Mouse (Mus musculus) macrophage (primary cell): ENCODE data around the gene Nrarp. TPM values are rescaled to one million over a fixed set of nuclear protein-coding genes. Genes with fewer than 3 reads are reported as not detected.

Experiments
- H3K27ac ChIP-seq: fragments of 350-480 bp; formaldehyde crosslinking; 2 replicates; pipeline ENCODE4 v1.9.0; 2021
- H3K36me3 ChIP-seq: fragments of 350-480 bp; formaldehyde crosslinking; 2 replicates; pipeline ENCODE4 v1.9.0; 2021; ENCODE audit errors: inconsistent target
- H3K4me3 ChIP-seq: fragments of 350-480 bp; formaldehyde crosslinking; 2 replicates; pipeline ENCODE4 v1.9.0; 2021; ENCODE audit errors: inconsistent target
- H3K79me2 ChIP-seq: fragments of 350-480 bp; formaldehyde crosslinking; 2 replicates; pipeline ENCODE4 v1.9.0; 2021; ENCODE audit errors: inconsistent target
- WGBS: methylation state at CpG from one replicate; pipeline ENCODE4 v1.1.7; 2026; ENCODE audit warnings: inconsistent platforms; ENCODE audit not compliant: missing documents; 5-methylcytosine and 5-hydroxymethylcytosine counted together
- polyA plus RNA-seq: library from polyadenylated mRNA; stranded (reverse); fragments of 250-400 nt; gene quantifications from 3 replicates; pipeline ENCODE4 v1.2.4, GENCODE M21; 2018; ENCODE audit warnings: inconsistent platforms

Nrarp gene
- polyA plus RNA-seq, 1 experiment from 2014 or later = not detected

- H3K79me2 ChIP-seq = no peaks in the 10 kb centered on the region
- no peak overlapping the region for H3K27ac ChIP-seq
- no peaks in the 10 kb centered on the region for H3K36me3 ChIP-seq
- H3K4me3 ChIP-seq = no peak overlapping the region
- under 1% methylated on average over 83 of the region's 100 CpGs for WGBS
These were observed 674 bp downstream of the Nrarp start for GRCm38 (mm10) chr2:25180973-25181890.

GRCm38 (mm10) chr2:25181891-25182397 is 1.4 kb downstream of the Nrarp start:
- H3K79me2 ChIP-seq = no peaks in the 10 kb centered on the region
- H3K4me3 ChIP-seq = no peak overlapping the region
- no peaks in the 10 kb centered on the region for H3K36me3 ChIP-seq
- H3K27ac ChIP-seq = no peak overlapping the region
- 7% methylated on average over 16 of the region's 17 CpGs for WGBS

- WGBS = 63% methylated on average over 6 of the region's 6 CpGs
- no peak overlapping the region for H3K4me3 ChIP-seq
- H3K36me3 ChIP-seq = no peaks in the 10 kb centered on the region
- no peaks in the 10 kb centered on the region for H3K79me2 ChIP-seq
- H3K27ac ChIP-seq = no peak overlapping the region
These were observed 2.1 kb downstream of the Nrarp start for GRCm38 (mm10) chr2:25182664-25183063.

GRCm38 (mm10) chr2:25183336-25183735 is 2.8 kb downstream of the Nrarp start:
- 62% methylated on average over 2 of the region's 2 CpGs for WGBS
- no peak overlapping the region for H3K4me3 ChIP-seq

DNA sequence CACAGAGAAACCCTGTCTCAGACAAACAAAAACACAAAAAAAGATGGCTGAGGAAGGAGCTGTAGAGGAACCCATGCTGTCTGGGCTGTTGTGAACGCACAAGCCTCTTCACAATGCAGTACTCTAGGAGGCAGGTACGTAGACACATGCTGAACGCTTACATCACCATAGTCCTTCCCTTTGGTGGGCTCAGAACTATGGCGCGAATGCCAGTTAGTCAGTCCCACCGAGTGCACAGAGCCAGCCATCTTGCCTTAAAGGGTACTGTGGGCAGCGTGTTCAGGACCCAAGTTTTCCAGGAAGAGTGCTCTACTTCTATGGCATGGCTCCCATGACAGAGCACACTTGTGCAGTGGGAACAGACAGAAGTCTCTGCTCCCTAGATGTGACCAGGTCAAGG is 3.9 kb downstream of the Nrarp start:
- H3K4me3 ChIP-seq = no peak overlapping the region
- no peaks in the 10 kb centered on the region for H3K79me2 ChIP-seq
- H3K36me3 ChIP-seq = no peaks in the 10 kb centered on the region
- H3K27ac ChIP-seq = no peak overlapping the region
- 94% methylated on average over 5 of the region's 7 CpGs for WGBS

More at GRCm38 (mm10) chr2:25183336-25183735, 2.8 kb downstream of the Nrarp start:
- H3K27ac ChIP-seq = no peak overlapping the region
- H3K79me2 ChIP-seq = no peaks in the 10 kb centered on the region
- H3K36me3 ChIP-seq = no peaks in the 10 kb centered on the region

- Histone ChIP-seq H3K36me3 (no peaks in the 10 kb centered on the region), H3K4me3 (no peak overlapping the region), H3K27ac (no peak overlapping the region), H3K79me2 (no peaks in the 10 kb centered on the region)
- 6% methylated on average over 63 of the region's 64 CpGs for WGBS
These were observed 5.3 kb downstream of the Nrarp start for GRCm38 (mm10) chr2:25185625-25186574.

DNA sequence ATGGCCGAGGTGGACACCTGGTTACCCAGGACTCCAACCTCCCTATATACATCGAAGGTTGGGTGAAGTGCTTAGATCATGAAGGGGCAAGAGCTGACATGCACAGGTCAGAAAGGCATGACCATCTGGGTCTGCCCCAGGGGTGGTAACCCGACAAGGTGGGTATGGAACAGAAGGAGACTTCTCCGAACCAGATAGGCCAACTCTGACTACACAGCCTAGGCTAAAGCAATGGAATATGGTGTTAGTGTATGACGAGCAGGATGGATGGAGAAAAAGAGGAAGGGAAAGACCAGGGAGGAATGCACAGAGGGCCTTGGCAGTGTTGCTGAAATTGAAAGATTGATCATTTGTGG is 6.0 kb downstream of the Nrarp start:
- Histone ChIP-seq H3K27ac (no peak overlapping the region), H3K4me3 (no peak overlapping the region), H3K36me3 (no peaks in the 10 kb centered on the region), H3K79me2 (no peaks in the 10 kb centered on the region)
- WGBS = 52% methylated on average over 5 of the region's 5 CpGs

GRCm38 (mm10) chr2:25187841-25188240 is 7.3 kb downstream of the Nrarp start:
- Histone ChIP-seq H3K4me3 (no peak overlapping the region), H3K79me2 (peaks cover 2% of the 10 kb centered on the region), H3K36me3 (no peaks in the 10 kb centered on the region), H3K27ac (no peak overlapping the region)
- WGBS = 92% methylated on average over 6 of the region's 6 CpGs

- 0% methylated on average over 5 of the region's 6 CpGs for WGBS
- Histone ChIP-seq H3K79me2 (peaks cover 31% of the 10 kb centered on the region), H3K27ac (peak overlapping the region; percentile 98), H3K36me3 (no peaks in the 10 kb centered on the region; the same call in 1 of the 2 replicates), H3K4me3 (no peak overlapping the region)
These were observed 12.8 kb downstream of the Nrarp start for GRCm38 (mm10) chr2:25193330-25193770.

DNA sequence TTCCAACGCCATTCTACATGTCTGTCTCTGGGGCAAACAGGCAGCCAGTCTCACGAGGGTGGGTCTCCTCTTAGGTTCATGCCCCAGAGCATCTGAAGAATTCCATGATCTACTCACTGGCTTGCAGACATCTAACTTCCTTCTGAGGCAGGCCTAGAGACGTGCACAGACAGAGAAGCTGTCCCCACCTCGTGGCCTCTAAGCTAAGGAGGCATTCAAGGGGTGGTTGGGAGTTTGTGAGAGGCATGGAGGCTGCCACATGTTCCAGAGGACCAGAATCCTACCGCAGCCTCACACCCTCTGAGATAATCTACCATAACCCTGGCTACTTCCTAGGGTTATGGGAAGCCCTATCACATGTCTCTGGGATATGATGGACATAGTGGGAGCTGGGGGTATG is 13.4 kb downstream of the Nrarp start:
- no peaks in the 10 kb centered on the region; the same call in 1 of the 2 replicates for H3K36me3 ChIP-seq
- 19% methylated on average over 5 of the region's 5 CpGs for WGBS

DNA sequence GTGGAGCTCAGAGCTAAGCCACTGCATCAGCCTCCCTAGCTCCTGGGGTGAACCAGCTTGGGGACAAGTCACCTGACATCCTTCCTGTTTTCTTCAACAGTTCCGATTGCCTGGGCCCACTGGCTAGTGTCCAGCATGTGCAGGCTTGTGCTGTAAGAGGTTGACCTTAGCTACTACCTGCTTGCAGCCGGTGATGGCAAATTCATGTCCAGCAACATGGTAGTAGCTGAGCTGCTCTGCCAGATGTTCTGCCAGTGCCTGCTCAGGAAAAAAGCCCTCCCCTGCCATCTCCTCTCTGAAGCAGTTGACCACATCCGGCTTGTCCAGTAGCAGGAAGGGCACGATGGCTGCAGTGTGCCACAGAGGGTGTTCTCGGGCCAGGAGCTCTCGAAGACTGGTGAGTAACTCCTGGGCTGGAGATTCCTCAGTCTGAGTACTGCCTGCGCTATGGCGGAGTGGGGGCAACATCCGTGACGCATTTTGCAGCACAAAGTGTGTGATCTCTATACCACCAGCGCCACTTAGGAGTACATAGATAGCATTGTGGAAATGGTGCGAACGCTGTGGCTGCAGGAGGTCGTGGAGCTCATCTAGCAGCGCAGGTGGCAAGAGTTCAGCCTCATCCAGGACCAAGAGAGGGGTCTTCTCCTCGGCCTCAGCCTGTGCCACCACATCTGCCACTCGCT is 14.1 kb downstream of the Nrarp start:
- Histone ChIP-seq H3K79me2 (peaks cover 31% of the 10 kb centered on the region), H3K36me3 (peaks cover 2% of the 10 kb centered on the region; the same call in 1 of the 2 replicates), H3K4me3 (peak overlapping the region; percentile 87), H3K27ac (peak overlapping the region; percentile 98)
- 8% methylated on average over 17 of the region's 17 CpGs for WGBS

More for the DNA sequence above, 13.4 kb downstream of the Nrarp start:
- H3K4me3 ChIP-seq = peak overlapping the region; percentile 87; the same call in 1 of the 2 replicates
- H3K79me2 ChIP-seq = peaks cover 31% of the 10 kb centered on the region
- peak overlapping the region; percentile 98 for H3K27ac ChIP-seq

DNA sequence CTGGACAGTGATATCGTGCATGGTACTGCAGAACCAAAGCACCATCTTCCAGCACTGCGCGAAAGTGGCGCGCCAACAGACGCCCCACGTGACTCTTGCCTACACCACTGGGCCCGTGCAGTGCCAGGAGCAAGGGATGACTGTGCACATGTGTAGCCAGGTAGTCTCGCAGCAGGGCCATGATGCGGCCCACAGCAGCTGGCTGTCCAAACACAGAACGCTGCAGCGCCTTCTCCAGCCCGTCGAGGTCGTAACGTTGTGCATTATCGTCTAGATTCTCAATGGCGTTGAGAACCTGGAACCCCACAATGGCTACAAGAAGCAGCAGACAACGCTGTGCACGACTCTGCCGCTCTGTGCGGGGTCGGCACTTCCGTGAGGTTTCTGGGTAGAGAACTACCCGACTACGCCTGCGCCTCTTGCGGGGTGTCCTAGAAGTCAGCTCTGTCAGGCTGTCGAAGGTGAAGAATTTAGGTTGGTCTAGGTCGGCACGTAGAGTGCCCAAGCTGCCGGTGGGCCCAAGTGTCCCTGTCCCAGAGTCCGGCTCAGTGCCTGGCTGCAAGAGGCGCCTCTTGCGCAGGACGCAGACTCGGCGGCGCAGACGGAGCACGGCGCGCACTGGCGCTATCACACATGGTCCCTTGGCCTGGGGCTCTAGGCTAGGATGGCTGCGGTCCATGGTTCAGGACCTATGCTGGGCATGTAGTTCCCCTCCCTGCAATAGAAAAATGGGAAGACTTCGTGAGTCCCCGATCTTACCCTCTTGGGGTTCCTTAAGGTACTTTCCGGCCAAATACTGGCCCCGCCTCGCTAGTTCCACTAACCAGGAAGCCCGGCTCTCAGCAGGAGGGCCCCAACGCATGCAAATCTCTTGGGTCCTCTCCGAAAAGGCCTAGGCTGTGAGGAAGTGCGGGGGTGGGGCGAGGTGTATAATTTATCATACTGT is 14.9 kb downstream of the Nrarp start:
- peak overlapping the region; percentile 98 for H3K27ac ChIP-seq
- WGBS = under 1% methylated on average over 55 of the region's 55 CpGs
- peak overlapping the region; percentile 87 for H3K4me3 ChIP-seq
- H3K79me2 ChIP-seq = peaks cover 31% of the 10 kb centered on the region
- H3K36me3 ChIP-seq = peaks cover 11% of the 10 kb centered on the region; the same call in 1 of the 2 replicates
